Mouse (Mus musculus) heart, postnatal 14 days (tissue): ENCODE measurements around the gene Brpf1. TPM values are rescaled to one million over a fixed set of nuclear protein-coding genes. Genes with fewer than 3 reads are reported as not detected.

Experiments
- DNase-seq, 2 experiments: peaks; one replicate each; pipeline ENCODE4 v3.0.0; 2021 to 2022
- intact Hi-C: fragments of 180-260 bp; cut with DNase I; formaldehyde crosslinking; loops from one replicate; pipeline ENCODE4 v1.15.1; 2025
- long read RNA-seq, 2 experiments: library from polyadenylated mRNA; stranded (forward); transcript quantifications; one replicate each; pipeline ENCODE4 v2.0.0; 2021
- total RNA-seq, 2 experiments: library from RNA; stranded (reverse); gene quantifications; 2 replicates each; pipeline ENCODE4 v1.2.3; 2021

Brpf1 gene
- 10 to 100 TPM; 18.0 to 18.1 TPM for total RNA-seq
- long read RNA-seq, experiment 1, full-length matches to known transcripts, result 5 of 13 reads
- long read RNA-seq, experiment 1, partial matches to known transcripts, result 4 of 13 reads
- long read RNA-seq, experiment 1, other reads (novel, unspliced or antisense), result 4 of 13 reads
- long read RNA-seq, experiment 2, full-length matches to known transcripts, result 3 of 9 reads
- long read RNA-seq, experiment 2, partial matches to known transcripts, result 2 of 9 reads
- long read RNA-seq, experiment 2, other reads (novel, unspliced or antisense), result 4 of 9 reads

DNA sequence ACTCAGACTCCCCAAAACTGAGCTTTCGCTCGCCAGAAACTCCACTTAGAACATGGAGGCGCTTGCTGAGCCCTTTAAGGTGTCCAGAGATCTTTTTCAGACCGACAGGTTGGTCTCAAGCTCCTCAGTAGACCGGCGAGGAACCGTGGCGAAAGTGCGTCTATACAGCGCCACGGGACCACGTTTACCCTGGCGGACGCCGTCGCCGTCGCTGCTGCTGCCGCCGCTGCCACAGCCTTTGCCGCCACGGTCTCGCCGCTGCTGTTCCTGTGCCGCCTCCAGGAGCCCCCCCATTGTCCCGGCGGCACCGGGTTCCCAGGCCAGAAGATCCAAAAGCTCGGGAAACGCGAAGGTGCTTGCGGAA, at the start of gene Brpf1:
Gene Brpf1, plus strand, starts transcription at position 152 of the 364 bp plus-strand sequence.
- DNase-seq, result no peak
- intact Hi-C loops, result no loop called here

DNA sequence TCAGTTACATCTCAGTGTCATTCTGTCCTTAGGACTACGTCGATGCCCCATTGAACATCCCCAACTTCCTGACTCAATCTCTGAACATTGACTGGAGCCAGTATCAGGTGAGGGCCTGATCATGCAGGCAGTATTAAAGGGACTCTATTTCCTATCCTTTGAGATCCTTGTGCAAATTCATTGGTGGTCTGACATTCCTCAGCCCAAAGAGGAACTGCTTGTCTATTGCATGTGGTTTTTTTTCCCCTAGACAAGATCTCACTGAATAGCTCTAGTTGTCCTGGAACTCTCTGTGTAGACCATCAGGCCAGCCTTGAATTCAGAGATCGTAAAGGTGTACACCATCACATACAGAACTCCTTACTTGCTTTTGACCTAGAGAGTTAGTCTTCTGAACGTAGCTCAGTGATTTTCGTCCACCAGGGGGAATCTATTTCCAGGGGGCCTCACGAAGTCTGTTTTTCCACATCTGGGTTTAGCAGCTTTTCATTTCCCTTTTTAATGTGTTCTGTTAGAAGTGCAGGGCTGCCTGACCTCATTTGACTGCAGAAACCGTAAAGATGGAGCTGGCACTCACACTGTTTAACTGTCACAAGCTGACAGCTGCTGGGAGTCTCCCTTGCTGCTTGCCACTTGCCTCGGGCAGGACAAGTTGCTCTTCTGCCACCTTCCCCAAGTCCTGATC, 45.6 kb upstream of the Brpf1 start:
- intact Hi-C loops, result no loop called here
- no peak for DNase-seq

GRCm38 (mm10) chr6:113263531-113263930, 43.4 kb upstream of the Brpf1 start:
- intact Hi-C loops, result no loop called here
- DNase-seq, result no peak

GRCm38 (mm10) chr6:113264429-113264828, 42.5 kb upstream of the Brpf1 start:
- intact Hi-C loops, result no loop called here
- DNase-seq, result no peak

DNA sequence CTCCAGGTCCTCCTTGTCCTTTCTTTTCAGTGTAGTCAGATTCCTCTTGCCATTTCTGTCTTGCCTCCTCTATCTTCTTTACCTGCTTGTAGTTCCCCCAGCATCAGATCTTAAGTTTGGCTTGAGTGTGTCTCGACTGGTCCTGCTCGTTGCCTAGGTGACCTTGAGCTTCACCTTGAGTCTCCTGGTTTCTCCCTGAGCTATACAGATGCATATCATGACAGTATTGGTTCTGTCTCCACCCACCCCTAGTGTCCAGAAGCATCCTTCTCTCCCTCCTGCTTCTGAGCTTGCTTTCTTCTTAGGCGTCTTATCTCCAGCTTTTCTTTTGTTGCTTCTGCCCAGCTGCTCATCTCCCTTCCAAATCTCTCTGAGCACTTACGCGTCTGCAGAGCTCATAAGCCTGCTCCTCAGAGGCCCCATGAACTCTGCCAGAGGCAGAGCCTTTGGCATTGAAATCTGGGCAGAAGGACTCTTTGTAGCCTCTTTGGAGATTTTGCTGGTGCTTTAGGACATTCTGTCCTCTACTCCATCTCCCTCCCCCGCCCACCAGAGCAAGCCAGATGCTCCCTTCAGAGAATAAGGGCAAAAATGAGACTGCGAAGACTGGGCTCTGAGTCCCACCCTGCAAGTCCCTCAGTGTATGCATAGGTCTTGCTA, 39.8 kb upstream of the Brpf1 start:
- DNase-seq, result no peak

GRCm38 (mm10) chr6:113267988-113268387, 38.9 kb upstream of the Brpf1 start:
- DNase-seq, result no peak
- intact Hi-C loops, result no loop called here

More for the DNA sequence above, 39.8 kb upstream of the Brpf1 start:
- intact Hi-C loops, result no loop called here

- no peak for DNase-seq
- intact Hi-C loops, result no loop called here
Observed at GRCm38 (mm10) chr6:113272365-113272764, 34.6 kb upstream of the Brpf1 start.

- no peak for DNase-seq
- intact Hi-C loops, result no loop called here
Observed at GRCm38 (mm10) chr6:113276846-113277245, 30.1 kb upstream of the Brpf1 start.

DNA sequence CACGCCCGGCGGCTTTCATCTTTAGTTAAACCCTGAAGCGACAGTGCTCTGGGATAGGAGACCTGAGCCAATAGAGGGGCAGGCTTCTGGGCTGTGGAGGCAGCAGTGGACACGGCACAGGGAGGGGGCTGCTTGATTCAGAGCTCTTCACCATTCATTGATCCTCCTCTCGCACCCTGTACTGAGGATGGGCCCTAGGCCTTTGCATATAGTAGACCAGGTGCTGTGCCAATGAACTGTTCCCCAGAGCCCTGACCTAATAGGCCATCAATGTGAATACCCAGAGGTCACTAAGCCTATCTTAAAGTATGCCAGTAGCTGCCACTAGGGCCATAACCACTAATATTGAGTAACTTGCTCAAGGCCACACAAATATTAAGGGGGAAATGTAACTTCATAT, 25.3 kb upstream of the Brpf1 start:
- no peak for DNase-seq
- intact Hi-C loops, result no loop called here

GRCm38 (mm10) chr6:113282101-113282802, 24.7 kb upstream of the Brpf1 start, which contains the start of gene Cpne9:
Cpne9 (plus strand) TSS chr6:113282307.
- intact Hi-C loops, result no loop called here
- peak; percentile 7 to 10 for DNase-seq

- intact Hi-C loops, result no loop called here
- no peak for DNase-seq
Observed at GRCm38 (mm10) chr6:113282969-113283368, 24.0 kb upstream of the Brpf1 start.

DNA sequence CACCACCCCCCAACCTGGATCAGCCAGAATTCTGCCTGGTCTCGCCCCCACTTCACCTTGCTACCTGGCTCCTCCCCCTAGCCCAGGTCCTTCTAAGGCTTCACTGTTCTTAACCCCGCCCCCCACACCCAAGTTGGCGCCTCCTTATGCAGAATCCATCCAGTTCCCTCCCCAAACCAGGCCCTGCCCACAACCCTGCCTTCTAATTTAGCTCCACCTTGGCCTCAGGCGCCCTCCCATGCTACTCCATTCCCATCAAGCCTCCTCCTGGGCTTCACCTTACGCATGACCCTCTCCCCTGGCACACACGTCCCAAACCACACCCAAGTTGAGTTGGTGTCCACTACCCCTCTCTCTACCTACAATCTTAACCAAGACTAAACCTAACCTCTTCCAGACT, 23.4 kb upstream of the Brpf1 start:
- intact Hi-C loops, result no loop called here
- no peak for DNase-seq

DNA sequence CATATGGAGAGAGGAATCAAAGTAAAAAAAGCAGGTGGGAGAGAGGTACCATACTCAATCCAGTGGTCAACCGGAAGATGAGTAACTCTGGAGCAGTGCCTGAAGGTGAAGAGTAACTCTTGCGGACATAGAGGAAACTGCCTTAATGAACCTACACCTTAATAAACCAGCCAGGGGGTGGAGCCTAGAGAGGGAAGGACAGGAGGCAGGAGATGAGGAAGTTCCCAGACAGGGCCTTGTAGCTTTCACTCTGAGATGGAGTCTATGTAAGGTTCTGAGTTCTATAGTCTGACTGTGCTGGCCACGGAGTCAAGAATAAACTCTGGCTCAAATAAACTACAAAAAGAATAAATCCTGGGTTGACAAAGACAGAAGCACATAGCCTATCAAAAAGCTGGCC, 22.0 kb upstream of the Brpf1 start:
- no peak for DNase-seq
- intact Hi-C loops, result no loop called here

DNA sequence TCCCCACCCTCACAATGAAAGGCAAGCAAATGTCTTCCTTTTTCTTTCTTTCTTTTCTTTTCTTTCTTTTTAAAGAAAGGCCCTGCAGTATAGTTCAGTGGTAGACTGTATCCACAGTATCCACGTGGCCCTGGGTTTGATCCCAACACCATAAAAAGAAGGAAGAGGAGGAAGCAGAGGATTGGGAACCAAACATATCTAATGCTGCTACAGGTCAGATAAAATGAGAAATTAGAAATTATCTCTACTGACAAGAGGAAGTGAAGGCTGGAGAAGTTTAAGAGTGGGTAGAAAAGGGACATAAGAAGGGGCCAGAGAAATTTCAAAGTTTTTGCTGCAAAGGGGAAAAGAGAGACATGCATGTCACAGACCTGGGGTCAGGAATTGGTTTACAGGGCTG, 20.6 kb upstream of the Brpf1 start:
- intact Hi-C loops, result no loop called here
- DNase-seq, result no peak

GRCm38 (mm10) chr6:113287236-113287635, 19.7 kb upstream of the Brpf1 start:
- no peak for DNase-seq
- intact Hi-C loops, result no loop called here

DNA sequence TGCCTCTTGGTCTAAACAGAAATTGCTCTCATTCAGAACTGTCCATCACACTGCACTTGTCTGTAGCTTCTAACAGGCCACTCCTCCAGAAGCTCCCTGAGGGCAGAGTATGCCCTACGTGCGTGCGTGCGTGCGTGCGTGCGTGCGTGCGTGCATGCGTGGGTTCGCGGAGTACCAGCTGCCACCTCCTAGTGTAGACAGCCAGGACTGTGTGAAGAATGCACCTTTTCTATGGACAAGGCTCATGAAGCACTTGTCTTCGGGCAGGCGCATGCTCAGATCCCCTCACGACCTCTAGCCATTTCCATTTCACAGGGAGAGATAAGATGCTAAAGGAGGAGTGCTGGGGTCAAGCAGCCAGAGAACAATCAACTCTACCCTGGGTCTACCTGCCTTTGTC, 17.6 kb upstream of the Brpf1 start:
- intact Hi-C loops, result no loop called here
- DNase-seq, result no peak

DNA sequence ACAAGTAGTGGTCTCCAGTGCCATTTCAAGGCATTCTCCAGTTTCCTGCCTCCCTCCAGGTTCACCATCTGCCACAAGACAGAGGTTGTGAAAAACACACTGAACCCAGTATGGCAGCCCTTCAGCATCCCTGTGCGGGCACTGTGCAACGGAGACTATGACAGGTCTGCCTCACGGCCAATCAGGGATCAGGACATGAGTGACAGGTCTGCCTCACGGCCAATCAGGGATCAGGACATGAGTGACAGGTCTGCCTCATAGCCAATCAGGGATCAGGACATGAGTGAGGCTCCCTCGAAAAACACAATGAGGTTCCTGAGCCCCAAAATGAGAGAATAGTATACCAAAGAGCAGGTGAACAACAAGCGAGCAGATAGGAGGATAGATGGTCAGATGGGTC, 16.6 kb upstream of the Brpf1 start:
- no peak for DNase-seq
- intact Hi-C loops, result no loop called here

DNA sequence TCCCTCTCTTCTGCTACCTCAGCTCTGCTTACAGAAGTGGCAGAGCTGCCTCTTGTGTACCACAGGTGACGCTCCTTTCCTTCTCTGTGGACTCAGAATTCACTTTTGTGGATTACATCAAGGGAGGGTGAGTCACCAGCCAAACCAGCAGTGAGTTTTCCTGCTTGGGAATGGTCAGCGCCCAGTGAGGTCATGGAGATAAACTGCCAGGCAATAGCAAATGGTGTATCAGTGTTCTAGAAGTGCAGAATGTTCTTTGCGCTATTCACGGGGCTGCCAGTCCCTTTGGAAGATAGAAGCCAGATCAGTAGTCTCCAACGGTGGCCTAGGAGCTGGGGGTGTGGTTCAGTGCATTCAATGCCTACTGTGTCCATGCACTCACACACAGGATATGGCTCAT, 14.0 kb upstream of the Brpf1 start:
- intact Hi-C loops, result no loop called here
- no peak for DNase-seq

- no peak for DNase-seq
- intact Hi-C loops, result no loop called here
Observed at GRCm38 (mm10) chr6:113296046-113296445, 10.9 kb upstream of the Brpf1 start.

GRCm38 (mm10) chr6:113296639-113297038, 10.3 kb upstream of the Brpf1 start:
- DNase-seq, result no peak
- intact Hi-C loops, result no loop called here

- no peak for DNase-seq
- intact Hi-C loops, result loop anchor here (5.0 kb wide), 2 partner anchors 64 to 264 kb away; partner anchors contain the start of gene Mtmr14
Observed at GRCm38 (mm10) chr6:113301350-113301749, 5.6 kb upstream of the Brpf1 start.
